In genomic region chr4:40049086-40049485, GRCm38 (mm10) we compare ENCODE assay signal across 21 mouse cellular contexts.
A peak's percentile ranks its signal among the peaks of the same experiment; 100 is the strongest.
DNase-seq lines count a peak whose midpoint lies in the region; ATAC-seq and TF ChIP-seq lines count a peak whose summit lies in the region.
"Had no signal": no experiment of that assay in that cellular context is flagged by ENCODE, and none has a peak within 500 bp of the region (broad histone marks: within the 10 kb centered on the region; RNA-seq: fewer than 3 reads in every experiment).

No protein-coding gene starts in this region.

- 60% methylated on average over 6 of the region's 6 CpGs for WGBS in midbrain, embryonic 14.5 days
- 80% methylated on average over 6 of the region's 6 CpGs for WGBS in midbrain, embryonic 11.5 days
- 78% methylated on average over 6 of the region's 6 CpGs for WGBS in kidney, embryonic 15.5 days

- no peaks in the 10 kb centered on the region for H3K4me1 ChIP-seq in midbrain, embryonic 14.5 days (ENCODE audit: control insufficient read depth, insufficient read depth, low read length)
- H3K4me1 ChIP-seq in midbrain, embryonic 11.5 days (ENCODE audit: control insufficient read depth, insufficient read depth, low read length) = no peaks in the 10 kb centered on the region
- H3K4me1 ChIP-seq in kidney, embryonic 15.5 days = peaks cover 5% of the 10 kb centered on the region; the same call in 1 of the 2 replicates
- H3K4me1 ChIP-seq: embryonic facial prominence, embryonic 12.5 days; heart, embryonic 13.5 days; neural tube, embryonic 12.5 days had no signal

- no peak for TF ChIP-seq POLR2A in brain, embryonic 14.5 days (IDR thresholded peaks at IDR 0.05; ENCODE audit: borderline replicate concordance, extremely low read depth, insufficient read depth, insufficient read length, poor library complexity, severe bottlenecking)

- H3K27me3 ChIP-seq in midbrain, embryonic 14.5 days (ENCODE audit: control insufficient read depth, insufficient read depth, low read length) = no peaks in the 10 kb centered on the region
- no peaks in the 10 kb centered on the region for H3K27me3 ChIP-seq in midbrain, embryonic 11.5 days (ENCODE audit: control insufficient read depth, insufficient read depth, low read length)
- no peaks in the 10 kb centered on the region for H3K27me3 ChIP-seq in kidney, embryonic 15.5 days
- H3K27me3 ChIP-seq: embryonic facial prominence, embryonic 12.5 days; heart, embryonic 13.5 days; neural tube, embryonic 12.5 days had no signal

- H3K4me2 ChIP-seq in midbrain, embryonic 14.5 days (ENCODE audit: low read length) = no peak overlapping the region
- no peak overlapping the region for H3K4me2 ChIP-seq in midbrain, embryonic 11.5 days
- H3K4me2 ChIP-seq in kidney, embryonic 15.5 days = no peak overlapping the region
- H3K4me2 ChIP-seq: embryonic facial prominence, embryonic 12.5 days; heart, embryonic 13.5 days; neural tube, embryonic 12.5 days had no signal

- no peak overlapping the region for H3K4me3 ChIP-seq in midbrain, embryonic 14.5 days (replicated peaks; ENCODE audit: low read depth, low read length)
- no peak overlapping the region for H3K4me3 ChIP-seq in midbrain, embryonic 11.5 days (ENCODE audit: low read depth, low read length)
- H3K4me3 ChIP-seq in kidney, embryonic 15.5 days (replicated peaks) = no peak overlapping the region
- H3K4me3 ChIP-seq: embryonic facial prominence, embryonic 12.5 days; heart, adult 2 months; heart, embryonic 13.5 days; neural tube, embryonic 12.5 days had no signal

- no peak for DNase-seq in frontal cortex, postnatal 25 days (ENCODE audit: low spot score in 2 of 2)
- peak; percentile 25 for DNase-seq in midbrain, embryonic 14.5 days
- DNase-seq in midbrain, embryonic 11.5 days (ENCODE audit: low spot score, missing footprints) = no peak
- peak; percentile 36 for DNase-seq in brain, embryonic 14.5 days (ENCODE audit: low read depth)
- peak; percentile 18 for DNase-seq in mesoderm, embryonic 11.5 days (ENCODE audit: low read depth, low spot score)
- DNase-seq: adrenal gland, adult 8-10 months; cerebellum, adult 8-10 months; gastrocnemius, postnatal 25 days; heart, adult 2 months; kidney, adult 18-20 months; lung, postnatal 4 days; right cerebral cortex, postnatal 4 days; thymus, postnatal 14 days had no signal

- no peak overlapping the region for H3K27ac ChIP-seq in midbrain, embryonic 14.5 days (replicated peaks; ENCODE audit: low read depth, low read length)
- H3K27ac ChIP-seq in midbrain, embryonic 11.5 days (ENCODE audit: low read depth, low read length) = no peak overlapping the region
- no peak overlapping the region for H3K27ac ChIP-seq in kidney, embryonic 15.5 days
- H3K27ac ChIP-seq: embryonic facial prominence, embryonic 12.5 days; heart, adult 2 months; heart, embryonic 13.5 days; kidney, postnatal 0 days; neural tube, embryonic 12.5 days had no signal

- no peak for TF ChIP-seq CTCF in brain, embryonic 14.5 days (IDR thresholded peaks at IDR 0.05; ENCODE audit: borderline replicate concordance, extremely low read depth, insufficient read depth, insufficient read length)

- no peaks in the 10 kb centered on the region for H3K9me3 ChIP-seq in midbrain, embryonic 14.5 days (ENCODE audit: control insufficient read depth, low read length)
- H3K9me3 ChIP-seq in midbrain, embryonic 11.5 days (ENCODE audit: control insufficient read depth, low read length) = no peaks in the 10 kb centered on the region
- H3K9me3 ChIP-seq in kidney, embryonic 15.5 days (replicated peaks) = no peaks in the 10 kb centered on the region
- H3K9me3 ChIP-seq: embryonic facial prominence, embryonic 12.5 days; heart, embryonic 13.5 days; neural tube, embryonic 12.5 days had no signal

- H3K36me3 ChIP-seq in midbrain, embryonic 14.5 days (ENCODE audit: control insufficient read depth, insufficient read depth, low read length) = no peaks in the 10 kb centered on the region
- H3K36me3 ChIP-seq in midbrain, embryonic 11.5 days (ENCODE audit: control insufficient read depth, insufficient read depth, low read length) = no peaks in the 10 kb centered on the region
- no peaks in the 10 kb centered on the region for H3K36me3 ChIP-seq in kidney, embryonic 15.5 days
- H3K36me3 ChIP-seq: embryonic facial prominence, embryonic 12.5 days; heart, embryonic 13.5 days; neural tube, embryonic 12.5 days had no signal

- peak; percentile 59; the same call in 1 of the 2 replicates for ATAC-seq in frontal cortex, adult (ENCODE audit: low TSS enrichment)
- no peak for ATAC-seq in midbrain, embryonic 14.5 days (ENCODE audit: low FRiP score, low TSS enrichment)
- ATAC-seq in midbrain, embryonic 11.5 days (ENCODE audit: low FRiP score) = no peak
- ATAC-seq in kidney, embryonic 15.5 days (replicated peaks; ENCODE audit: low FRiP score) = no peak
- ATAC-seq: activated CD4-positive, CD25-positive, alpha-beta regulatory T cell, adult 4 months; inflammation-experienced regulatory T-cells, adult 6 months had no signal

- no peak overlapping the region for H3K9ac ChIP-seq in midbrain, embryonic 14.5 days (replicated peaks; ENCODE audit: low read length)
- no peak overlapping the region for H3K9ac ChIP-seq in midbrain, embryonic 11.5 days (ENCODE audit: low read length)
- no peak overlapping the region for H3K9ac ChIP-seq in kidney, embryonic 15.5 days
- H3K9ac ChIP-seq: embryonic facial prominence, embryonic 12.5 days; heart, embryonic 13.5 days; neural tube, embryonic 12.5 days had no signal

Comparison
In these comparisons a context has a peak if more than half of its experiments do, and no peak if none do; other contexts are left out.
1. DNase-seq: peak in midbrain, embryonic 14.5 days (single experiment), brain, embryonic 14.5 days (single experiment) and mesoderm, embryonic 11.5 days (single experiment); none in frontal cortex, postnatal 25 days (0 of 2) and midbrain, embryonic 11.5 days (single experiment).